Mouse (Mus musculus) embryonic fibroblast, embryonic 13.5 days (primary cell): ENCODE results near the gene Suco. TPM values are rescaled to one million over a fixed set of nuclear protein-coding genes. Genes with fewer than 3 reads are reported as not detected.

ENCODE experiments used
- H3K27ac ChIP-seq: 2 replicates; pipeline ENCODE4 v1.5.1; 2012; ENCODE audit warnings: low read length, control low read depth, inconsistent platforms; ENCODE audit not compliant: insufficient read depth
- H3K4me1 ChIP-seq: 2 replicates; pipeline ENCODE4 v1.6.1; 2011; ENCODE audit warnings: low read length; ENCODE audit not compliant: control insufficient read depth, insufficient read depth
- H3K4me3 ChIP-seq: 2 replicates; pipeline ENCODE4 v1.5.1; 2011; ENCODE audit warnings: mild to moderate bottlenecking, control low read depth, low read length; ENCODE audit not compliant: insufficient read depth
- CTCF ChIP-seq: IDR thresholded peaks from 2 replicates; pipeline ENCODE4 v1.5.1; 2011; ENCODE audit warnings: mild to moderate bottlenecking, control low read depth, low read length, moderate library complexity, borderline replicate concordance; ENCODE audit not compliant: insufficient read depth
- POLR2A ChIP-seq: IDR thresholded peaks from 2 replicates; pipeline ENCODE4 v1.6.1; 2011; ENCODE audit warnings: low read depth, mild to moderate bottlenecking, control low read depth, low read length, moderate library complexity
- polyA plus RNA-seq: library from polyadenylated mRNA; stranded (reverse); fragments of >200 nt; gene quantifications from 2 replicates; pipeline ENCODE4 v1.2.4, GENCODE M21; 2011; ENCODE audit warnings: low read depth; ENCODE audit not compliant: missing spikeins, insufficient read length

The Suco gene
- polyA plus RNA-seq, 1 experiment = 51.6 TPM

- no peak overlapping the region for H3K4me3 ChIP-seq
- H3K27ac ChIP-seq = no peak overlapping the region
- 0 out of 2 replicates have a peak, but pooled peaks cover 1% of the 10 kb centered on the region for H3K4me1 ChIP-seq
- TF ChIP-seq CTCF (no peak), POLR2A (no peak)
These were observed 39.6 kb upstream of the Suco start for GRCm38 (mm10) chr1:161916036-161916435.

DNA sequence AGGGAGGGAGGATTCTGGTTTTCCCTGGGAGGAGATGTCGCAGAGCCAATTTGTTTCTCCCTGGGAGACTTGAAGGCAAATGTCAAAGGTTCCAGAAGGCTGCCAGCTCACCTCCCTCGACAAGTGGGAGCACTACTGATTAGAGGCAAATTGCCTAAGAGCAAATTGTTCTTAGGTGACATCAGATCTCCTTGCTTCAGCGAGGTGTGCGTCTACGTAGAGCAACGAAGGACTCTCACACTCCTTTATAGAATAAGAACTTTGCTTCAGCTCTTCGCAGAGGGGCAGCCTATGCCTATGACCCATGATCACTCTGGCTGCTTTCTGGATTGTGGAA is 37.1 kb upstream of the Suco start:
- TF ChIP-seq CTCF = no peak
- no peak for TF ChIP-seq POLR2A
- Histone ChIP-seq H3K4me1 (0 out of 2 replicates have a peak, but pooled peaks cover 1% of the 10 kb centered on the region), H3K4me3 (no peak overlapping the region), H3K27ac (no peak overlapping the region)

- TF ChIP-seq POLR2A = no peak
- no peak for TF ChIP-seq CTCF
- no peak overlapping the region for H3K27ac ChIP-seq
- no peak overlapping the region for H3K4me3 ChIP-seq
- H3K4me1 ChIP-seq = no peaks in the 10 kb centered on the region
These were observed 36.6 kb upstream of the Suco start for GRCm38 (mm10) chr1:161912940-161913647.

GRCm38 (mm10) chr1:161909074-161909473 is 32.6 kb upstream of the Suco start:
- Histone ChIP-seq H3K27ac (no peak overlapping the region), H3K4me1 (no peaks in the 10 kb centered on the region), H3K4me3 (no peak overlapping the region)
- TF ChIP-seq POLR2A (no peak), CTCF (no peak)

DNA sequence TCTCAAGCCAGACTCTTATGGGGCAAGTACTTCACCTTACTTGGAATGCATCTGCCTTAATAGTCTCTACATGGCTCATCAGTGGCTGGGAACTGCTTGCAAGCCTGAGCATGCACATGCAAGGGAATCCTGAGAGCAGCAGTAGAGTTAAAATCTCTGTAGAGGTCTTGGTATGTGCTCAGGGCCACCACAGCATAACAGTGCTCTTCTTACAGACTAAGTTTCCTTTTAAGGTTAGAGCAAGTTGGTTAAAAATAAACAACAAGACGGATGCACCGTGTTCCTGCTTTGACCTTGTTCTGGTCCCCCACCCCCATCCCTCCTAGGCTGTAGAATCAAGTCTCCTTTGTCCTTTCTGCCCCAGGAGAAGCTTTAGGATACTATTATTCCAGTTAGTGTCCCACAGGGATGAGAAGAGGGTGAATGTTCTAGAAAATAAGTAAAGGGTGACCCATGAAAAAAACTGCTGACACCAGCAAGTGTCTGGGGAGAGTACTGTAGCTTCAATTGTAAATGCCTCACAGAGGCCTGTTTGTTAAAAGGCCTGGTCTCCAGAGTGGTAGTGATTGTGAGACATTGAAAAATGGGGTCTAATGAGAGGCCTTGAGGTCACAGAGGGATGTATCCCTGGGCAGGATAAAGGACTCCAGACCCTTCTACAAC is 31.4 kb upstream of the Suco start:
- no peaks in the 10 kb centered on the region for H3K4me1 ChIP-seq
- TF ChIP-seq CTCF (no peak), POLR2A (no peak)
- no peak overlapping the region for H3K4me3 ChIP-seq
- peak overlapping the region; percentile 80 for H3K27ac ChIP-seq

DNA sequence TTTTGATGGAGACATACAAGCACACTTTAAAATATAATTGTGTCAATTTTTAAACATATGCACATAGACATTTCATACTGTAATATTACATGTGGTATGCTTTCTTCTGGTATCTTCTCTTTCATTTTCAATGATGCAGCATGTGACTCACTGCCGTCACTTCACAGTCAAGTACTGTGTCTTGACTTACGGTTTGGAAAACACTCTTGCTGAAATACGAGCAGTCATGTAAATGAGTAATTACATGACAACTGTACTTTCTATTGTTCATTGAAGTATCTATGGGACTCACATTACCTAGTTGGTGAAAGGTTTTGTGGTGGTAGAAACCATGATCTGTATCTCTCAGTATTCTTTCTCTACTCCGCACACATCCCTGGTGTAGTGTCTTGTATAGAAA is 30.6 kb upstream of the Suco start:
- H3K4me1 ChIP-seq = no peaks in the 10 kb centered on the region
- no peak overlapping the region for H3K4me3 ChIP-seq
- H3K27ac ChIP-seq = no peak overlapping the region
- TF ChIP-seq CTCF (no peak), POLR2A (no peak)

- TF ChIP-seq CTCF = no peak
- no peak for TF ChIP-seq POLR2A
- Histone ChIP-seq H3K4me3 (no peak overlapping the region), H3K27ac (no peak overlapping the region), H3K4me1 (no peaks in the 10 kb centered on the region)
These were observed 26.4 kb upstream of the Suco start for GRCm38 (mm10) chr1:161902692-161903452.

- Histone ChIP-seq H3K27ac (no peak overlapping the region), H3K4me1 (no peaks in the 10 kb centered on the region), H3K4me3 (no peak overlapping the region)
- no peak for TF ChIP-seq POLR2A
- TF ChIP-seq CTCF = no peak
These were observed 23.6 kb upstream of the Suco start for GRCm38 (mm10) chr1:161900129-161900528.

DNA sequence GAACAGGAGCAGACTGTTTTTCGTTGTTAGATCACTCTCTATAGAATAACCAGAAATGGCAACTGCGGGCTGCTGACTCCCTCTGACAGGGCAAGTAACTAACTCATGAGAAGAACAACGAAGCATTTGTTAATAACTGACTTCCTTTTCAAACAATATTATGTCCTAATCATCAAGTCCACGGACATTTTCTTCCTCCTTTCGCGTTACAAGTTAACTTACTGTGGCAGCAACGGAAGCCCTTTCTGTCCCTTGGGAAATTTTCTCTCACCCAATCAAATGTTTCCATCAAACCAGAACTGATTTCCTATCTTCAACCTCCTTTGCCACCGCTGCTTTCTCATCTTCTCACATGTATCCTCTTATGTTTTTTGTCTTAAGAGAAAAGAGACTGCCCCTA is 20.8 kb upstream of the Suco start:
- Histone ChIP-seq H3K4me3 (no peak overlapping the region), H3K4me1 (no peaks in the 10 kb centered on the region), H3K27ac (no peak overlapping the region)
- no peak for TF ChIP-seq POLR2A
- no peak for TF ChIP-seq CTCF

DNA sequence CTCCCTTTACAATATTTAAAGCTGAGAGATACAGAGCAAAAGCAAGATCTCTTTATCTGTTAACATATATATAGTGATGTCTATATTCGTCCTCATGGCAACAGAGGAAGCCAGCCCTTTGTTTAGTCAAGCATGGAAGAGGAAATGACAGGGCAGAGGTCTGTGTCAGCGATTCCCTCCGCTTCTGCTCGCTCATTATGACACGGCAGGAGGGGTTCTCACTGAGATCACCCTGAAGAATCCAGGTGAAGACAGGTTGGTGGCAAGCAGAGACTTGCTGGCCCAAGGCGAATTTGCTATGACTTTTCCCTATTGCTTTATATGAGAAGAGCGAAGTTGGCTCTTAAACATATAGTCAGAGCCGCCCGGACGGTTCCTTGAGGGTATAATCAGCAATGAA is 19.6 kb upstream of the Suco start:
- no peak overlapping the region for H3K4me3 ChIP-seq
- no peak for TF ChIP-seq POLR2A
- TF ChIP-seq CTCF = no peak
- no peaks in the 10 kb centered on the region for H3K4me1 ChIP-seq
- no peak overlapping the region for H3K27ac ChIP-seq
